Mouse (Mus musculus) thymus, adult 2 months (tissue): ENCODE results near the gene Sp2.

Source experiments
- CTCF ChIP-seq: fragments of 200-500 bp; IDR thresholded peaks from 2 replicates; pipeline ENCODE4 v1.5.1; 2012; ENCODE audit warnings: mild to moderate bottlenecking, control low read depth, low read length, moderate library complexity, borderline replicate concordance; ENCODE audit not compliant: control insufficient read depth, poor library complexity, insufficient read depth; ENCODE audit errors: extremely low read depth
- POLR2A ChIP-seq: fragments of 200-500 bp; IDR thresholded peaks from 2 replicates; pipeline ENCODE4 v1.6.1; 2012; ENCODE audit warnings: mild to moderate bottlenecking, low read length, control low read depth, moderate library complexity; ENCODE audit not compliant: control insufficient read depth, poor library complexity, insufficient read depth; ENCODE audit errors: extremely low read depth

DNA sequence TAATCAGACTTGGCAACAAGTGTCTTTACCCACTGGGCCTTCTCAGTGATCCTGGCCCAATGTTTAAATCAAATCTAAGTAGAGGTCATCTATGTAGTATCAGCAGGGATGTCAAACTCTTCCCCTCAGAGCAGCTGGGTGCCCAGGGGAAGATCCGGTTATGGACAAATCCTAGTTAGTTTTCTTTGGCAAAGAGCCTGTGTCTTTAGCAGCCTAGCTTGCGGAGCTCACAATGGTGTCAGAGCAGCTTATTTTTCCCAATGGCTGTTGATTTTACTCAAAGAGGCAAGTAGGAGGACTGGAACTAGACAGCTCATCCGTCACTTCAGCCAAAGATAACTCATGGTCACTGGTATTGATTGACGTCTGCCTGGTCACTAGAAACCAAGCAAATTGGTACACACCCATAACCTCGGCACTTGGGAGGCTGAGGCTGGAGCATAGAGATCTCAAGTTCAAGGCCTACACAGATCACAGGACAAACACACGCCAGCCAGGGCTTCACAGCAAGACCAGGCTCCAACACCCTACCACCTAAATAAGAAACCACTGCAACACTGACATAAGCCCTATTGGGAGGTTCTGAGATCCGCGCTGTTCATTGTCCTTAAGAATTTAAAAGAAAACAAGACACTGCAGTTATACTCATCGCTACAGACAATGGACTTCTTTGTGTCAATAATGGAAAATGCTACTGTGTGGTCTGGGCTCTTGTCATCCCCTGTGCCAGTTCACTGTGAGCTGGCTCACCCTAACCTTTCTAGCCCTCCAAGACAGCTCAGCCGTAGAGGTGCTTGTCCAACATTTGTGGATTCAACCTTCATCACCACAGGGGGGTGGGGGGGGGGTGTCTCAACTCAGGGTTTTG, 7.0 kb downstream of the Sp2 start:
- TF ChIP-seq CTCF (no peak), POLR2A (no peak)
